Mouse (Mus musculus) heart, postnatal 0 days (tissue): ENCODE measurements around the gene Spata17.

ENCODE experiments used
- CTCF ChIP-seq: IDR thresholded peaks from 2 replicates; pipeline ENCODE4 v1.5.1; 2016; ENCODE audit warnings: antibody characterized with exemption, control low read depth, low read depth
- EP300 ChIP-seq: IDR thresholded peaks from 2 replicates; pipeline ENCODE4 v1.6.1; 2016; ENCODE audit warnings: antibody characterized with exemption, low read depth

DNA sequence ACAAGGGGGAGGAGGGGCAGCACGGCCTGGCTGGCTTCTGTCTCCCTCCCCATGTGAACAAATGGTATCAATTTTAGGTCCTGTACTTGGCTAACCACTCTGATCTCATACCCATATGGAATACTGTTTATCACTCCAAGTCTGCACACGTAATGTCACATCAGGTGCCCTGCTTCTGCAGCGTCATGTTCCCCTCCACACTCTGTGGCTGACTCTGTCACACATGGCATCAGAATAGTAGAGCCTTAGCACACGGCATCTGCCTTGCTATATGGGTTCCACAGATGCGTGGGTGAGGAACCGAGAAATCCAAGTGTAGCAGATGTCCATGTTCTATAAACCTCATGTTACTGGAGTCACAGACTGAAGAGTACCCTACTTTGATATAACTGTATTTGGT lies 96.0 kb downstream of the Spata17 start:
- TF ChIP-seq CTCF (no peak), EP300 (no peak)
